Mouse (Mus musculus): ENCODE measurements at regions not wholly inside any gene's neighbourhood (a gene's known extent, or its start where the extent isn't known, plus 50 kb on each side); places are given as distances from the start of the nearest gene placed in this dataset.

DNA sequence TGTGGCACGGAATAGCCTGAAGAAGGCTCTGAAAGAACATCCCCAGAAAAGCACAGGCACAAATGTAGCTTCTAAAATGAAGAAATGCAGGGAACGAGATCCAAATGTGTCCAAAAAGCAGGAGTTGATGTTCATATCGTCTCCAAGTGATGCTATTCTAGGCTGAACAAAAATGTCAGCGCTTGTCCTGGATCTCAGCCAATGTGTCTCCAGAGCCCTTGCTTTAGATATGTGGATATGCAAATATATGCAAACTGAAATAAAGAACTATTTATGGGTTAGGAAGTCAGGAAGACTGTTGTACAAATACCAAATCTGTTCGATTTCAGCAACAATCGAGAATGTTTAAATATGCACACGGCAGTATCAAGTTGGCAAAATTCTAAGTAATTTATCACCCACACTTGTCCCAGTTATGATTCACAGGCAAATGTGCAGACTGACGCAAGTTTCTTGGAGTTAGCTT lies 320.4 kb downstream of the Synb start:
- DNase-seq (ENCODE audit: low spot score): no peak

DNA sequence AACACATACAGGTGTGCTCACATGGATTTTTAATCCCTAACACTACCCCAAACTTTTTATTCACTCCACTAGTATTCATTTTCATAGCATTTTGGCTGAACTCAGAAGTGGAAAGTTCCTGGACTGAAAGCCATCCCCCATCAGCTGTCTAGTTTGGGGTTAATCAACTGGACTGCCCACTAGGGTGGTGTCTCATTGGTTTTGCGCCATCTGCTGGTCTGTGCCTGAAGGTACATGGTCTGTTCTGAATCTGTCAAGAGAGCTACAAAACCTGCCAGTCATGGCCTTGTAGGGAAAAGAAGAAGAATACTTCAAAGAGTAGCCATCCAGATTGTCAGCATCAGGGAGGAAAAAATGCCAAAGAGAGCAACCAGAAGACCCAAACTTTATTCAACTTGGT lies 327.3 kb downstream of the Synb start:
- DNase-seq (ENCODE audit: low spot score): peak; percentile 15

DNA sequence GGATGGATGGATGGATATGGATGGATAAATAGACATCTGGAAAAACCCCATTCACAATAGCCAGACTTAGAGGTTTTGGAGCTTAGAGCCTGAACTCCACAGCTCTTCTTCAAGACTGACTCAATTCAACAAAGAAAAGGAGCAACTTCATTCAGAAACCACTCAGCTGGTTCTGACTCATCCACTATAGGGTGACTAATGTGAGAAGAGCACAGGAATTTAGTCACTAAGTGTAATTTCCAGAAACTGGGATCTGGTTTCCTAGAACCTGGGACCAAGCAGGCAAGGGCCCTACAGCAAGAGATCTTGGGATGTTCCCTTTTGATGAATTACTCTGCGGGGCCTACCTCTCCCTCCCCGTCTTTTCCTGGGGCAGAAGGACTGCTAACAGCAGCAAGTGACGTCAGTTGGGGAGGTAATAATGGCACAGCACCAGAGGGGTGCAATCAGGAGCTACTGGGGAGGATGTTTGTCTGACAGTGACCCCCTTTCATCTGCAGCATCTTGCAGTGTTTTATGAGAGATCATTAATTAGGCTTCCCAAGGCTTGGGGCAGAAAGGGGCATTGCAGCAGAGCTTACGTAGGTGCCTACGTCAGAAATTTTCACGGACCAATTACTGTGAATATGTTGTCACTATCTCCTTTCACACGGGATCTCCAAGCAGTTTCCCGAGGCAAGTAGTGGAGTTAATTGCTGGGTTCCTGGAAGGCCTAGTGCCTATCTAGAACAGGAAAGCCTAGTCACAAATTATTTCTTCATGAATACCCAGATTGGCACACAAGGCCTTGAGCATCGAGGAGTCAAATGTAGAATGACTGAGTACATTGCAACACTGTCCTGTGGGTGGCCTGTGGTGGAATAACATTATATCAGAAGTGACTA lies 339.3 kb downstream of the Synb start:
- no peak for DNase-seq (ENCODE audit: low spot score)

DNA sequence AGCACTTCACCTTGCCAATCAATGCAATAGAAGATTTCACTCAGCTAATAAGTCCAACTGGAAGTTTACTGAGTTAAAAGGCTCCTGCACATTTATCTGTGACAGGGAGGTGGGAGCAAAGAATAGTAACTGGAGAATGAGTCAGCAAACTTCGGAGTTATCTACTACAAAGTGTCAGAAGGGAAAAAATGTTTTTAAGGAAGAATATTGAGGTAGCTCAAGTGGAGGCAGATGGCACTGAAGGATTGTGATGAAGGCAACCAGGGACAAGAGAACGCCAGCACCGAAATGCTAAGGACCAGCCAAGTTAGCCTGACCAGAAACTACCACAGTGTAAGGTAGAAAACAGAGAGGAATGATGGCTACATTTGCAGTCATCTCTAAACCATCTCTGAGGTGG lies 348.2 kb downstream of the Synb start:
- DNase-seq (ENCODE audit: low spot score): no peak

DNA sequence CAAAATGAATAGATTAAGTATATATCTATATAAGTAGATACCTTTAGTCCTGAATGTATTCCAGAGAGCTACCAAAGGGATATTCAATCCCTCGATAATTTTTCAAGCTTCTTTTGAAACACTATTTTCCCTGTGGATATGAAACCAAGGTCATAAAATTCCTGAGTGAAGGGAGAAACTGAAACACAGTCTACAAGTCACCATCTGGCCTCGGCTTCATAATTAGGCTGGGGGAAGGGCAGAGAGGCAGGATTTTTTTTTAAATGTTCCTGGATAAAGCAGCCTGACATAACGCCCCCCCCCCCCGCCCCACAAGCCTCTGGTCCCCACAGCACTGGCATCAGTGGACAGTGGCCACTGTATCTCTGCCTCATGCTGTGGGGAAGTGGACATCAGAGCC lies 348.7 kb downstream of the Synb start:
- no peak for DNase-seq (ENCODE audit: low spot score)

DNA sequence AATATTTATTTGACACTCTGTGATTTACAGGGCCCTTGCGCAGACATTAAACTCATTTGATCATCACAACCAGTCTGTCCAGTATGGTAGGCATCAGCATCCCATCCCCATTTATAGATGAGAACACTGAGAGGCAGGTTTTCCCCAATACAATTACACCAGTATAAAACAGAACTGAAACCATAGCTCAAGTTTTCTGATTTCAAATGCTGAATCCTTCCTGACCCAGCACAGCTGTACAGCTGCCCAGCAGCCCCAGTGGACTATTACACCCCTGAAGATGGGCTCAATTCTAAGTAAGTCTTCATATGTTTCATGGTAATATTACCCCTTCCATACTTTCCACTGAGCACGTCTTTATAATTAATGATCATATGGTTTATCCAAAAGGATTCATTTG lies 352.3 kb downstream of the Synb start:
- DNase-seq (ENCODE audit: low spot score): no peak

DNA sequence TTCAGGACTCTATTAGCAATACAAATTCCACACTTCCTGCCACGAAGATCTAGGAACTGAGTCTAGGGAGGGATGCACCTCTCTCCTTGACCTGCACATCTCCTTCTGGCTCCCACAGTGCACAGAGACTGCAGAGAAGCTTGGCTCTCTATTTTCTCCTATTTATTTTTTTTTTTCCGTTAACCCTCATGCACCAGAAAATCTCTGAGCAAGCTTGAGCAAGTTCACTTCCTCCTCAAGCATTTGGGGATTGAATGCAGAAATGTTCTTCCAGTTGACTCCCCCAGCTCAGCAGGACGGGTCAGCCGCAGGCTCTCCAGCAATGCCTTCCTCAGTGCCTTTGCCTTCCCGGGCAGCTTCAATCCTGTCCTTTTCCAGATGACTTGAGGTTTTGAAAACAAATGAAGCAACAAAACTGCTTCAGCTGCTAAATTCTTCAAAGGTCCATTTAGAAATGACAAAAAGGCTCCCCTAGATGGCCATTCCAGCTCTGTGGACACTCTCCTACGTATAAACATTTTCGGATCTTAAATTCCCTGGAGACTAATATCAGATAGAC lies 352.9 kb downstream of the Synb start:
- DNase-seq (ENCODE audit: low spot score): no peak

DNA sequence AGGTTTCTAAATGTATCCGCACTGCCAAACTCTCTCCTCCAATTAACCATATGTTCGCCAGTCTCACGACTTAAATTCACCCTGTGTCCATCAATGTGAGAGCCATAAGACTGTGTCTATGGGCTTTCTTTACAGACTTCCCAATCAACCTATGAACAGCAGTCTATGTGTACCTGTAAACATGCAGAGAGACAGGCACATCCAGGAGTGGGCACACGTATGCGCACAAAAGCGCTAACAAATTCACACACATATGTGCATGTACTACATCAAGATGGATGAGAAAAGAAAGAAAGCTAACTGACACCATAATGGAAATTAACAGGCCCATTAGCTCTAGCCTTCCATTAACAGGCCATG lies 358.8 kb downstream of the Synb start:
- DNase-seq (ENCODE audit: low spot score): no peak

DNA sequence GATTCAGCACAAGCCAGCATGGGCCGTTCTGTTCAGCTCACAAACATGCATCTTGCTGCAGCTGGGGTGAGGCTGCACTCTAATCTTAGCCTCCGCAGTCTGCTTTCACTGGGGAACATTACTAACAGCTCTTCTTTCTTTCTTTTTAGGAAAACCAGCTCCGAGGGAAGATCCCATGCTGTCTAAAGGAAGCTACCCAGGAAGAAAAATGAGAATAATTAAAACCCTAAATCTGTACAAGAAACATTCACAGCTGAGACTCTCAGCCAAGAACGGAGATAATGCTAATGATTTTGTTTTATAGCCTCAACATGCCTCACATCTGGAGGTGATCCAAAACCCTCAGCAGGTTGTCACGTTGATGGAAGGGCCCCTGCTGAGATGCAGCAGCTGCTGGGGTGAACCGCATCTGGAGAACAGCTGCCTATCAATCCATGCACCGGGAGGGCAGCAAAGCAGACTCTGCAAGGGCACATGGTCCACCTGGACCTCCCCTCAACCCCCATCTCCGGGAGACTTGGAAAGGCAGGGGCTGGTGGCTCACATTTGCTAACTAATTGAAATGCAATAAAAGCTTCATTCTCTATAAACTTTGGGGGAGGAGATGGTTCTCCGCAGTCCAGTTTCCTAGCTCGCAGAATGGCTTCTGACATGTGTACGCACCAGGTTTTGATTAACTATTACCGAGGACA lies 359.3 kb downstream of the Synb start:
- DNase-seq (ENCODE audit: low spot score): no peak

DNA sequence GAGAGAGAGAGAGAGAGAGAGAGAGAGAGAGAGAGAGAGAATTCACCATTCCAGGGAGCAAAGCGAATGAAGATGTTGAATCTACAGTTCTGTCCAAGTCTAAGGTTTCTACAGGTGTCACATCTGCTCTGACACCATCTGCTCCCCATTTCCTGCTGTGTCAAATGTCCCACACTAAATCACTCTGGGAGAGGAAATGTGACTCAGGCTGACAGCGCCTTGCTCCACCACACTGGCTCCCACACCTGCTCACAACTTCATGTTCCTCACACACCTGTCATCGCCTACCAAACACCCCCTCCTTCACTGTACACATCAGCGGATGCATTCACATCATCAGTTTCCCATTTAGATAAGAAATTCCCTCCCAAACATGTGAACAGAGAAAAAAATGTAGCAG lies 366.3 kb downstream of the Synb start:
- no peak for DNase-seq (ENCODE audit: low spot score)

DNA sequence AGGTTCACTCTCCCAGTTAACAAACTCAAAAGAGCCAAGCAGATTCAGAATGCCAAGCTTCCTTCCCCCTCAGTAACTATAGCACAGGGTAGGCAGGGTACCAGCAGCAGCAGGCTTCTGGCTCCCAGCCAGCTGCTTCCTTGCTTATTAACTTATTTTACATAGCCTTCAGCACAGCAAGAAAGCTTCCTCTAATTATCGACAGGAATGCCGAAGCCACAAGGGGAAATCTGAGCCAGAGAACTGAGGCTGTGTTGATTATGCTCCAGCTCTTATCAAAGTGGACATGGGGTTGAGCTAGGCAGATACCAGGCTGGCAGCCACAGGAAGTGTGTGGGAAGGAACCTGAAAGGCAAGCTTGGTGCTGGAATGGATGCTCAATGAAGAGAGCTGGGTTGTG lies 371.0 kb downstream of the Synb start:
- DNase-seq (ENCODE audit: low spot score): no peak

DNA sequence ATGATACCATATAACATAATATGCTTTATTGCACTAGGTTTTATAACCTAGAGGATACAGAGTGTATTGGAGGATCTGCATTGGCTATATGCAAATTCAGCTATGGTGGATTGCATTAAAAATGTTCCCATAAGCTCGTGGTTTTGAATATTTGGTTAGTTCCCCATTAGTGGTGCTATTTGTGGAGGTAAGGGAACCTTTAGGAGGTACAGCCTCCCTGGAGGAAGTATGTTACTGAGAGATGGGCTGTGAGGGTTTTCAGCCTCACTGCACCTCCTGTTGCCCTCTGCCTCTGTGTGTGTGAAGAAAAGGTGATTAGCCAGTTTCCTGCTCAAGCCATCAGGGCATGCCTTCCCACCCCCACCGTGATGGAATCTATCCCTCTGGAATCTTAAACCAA lies 372.1 kb downstream of the Synb start:
- no peak for DNase-seq (ENCODE audit: low spot score)

DNA sequence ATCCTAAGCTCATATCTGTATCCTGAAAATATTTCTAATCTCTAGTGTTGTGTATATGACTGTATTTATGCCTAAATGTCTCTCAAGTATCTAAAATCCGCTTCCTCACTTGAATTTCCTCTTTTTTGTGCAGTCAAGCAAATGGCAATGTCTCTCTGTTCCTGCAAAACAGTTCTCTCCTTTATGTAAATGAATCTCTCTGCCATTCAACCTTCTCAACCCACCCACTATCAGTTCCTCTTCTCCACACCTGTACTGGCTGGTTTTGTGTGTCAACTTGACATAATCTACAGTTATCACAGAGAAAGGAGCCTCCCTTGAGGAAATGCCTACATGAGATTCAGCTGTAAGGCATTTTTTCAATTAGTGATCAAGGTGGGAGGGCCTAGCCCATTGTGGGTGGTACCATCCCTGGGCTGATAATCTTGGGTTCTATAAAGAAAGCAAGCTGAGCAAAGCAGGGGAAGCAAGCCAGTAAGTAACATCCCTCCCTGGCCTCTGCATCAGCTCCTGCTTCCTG lies 375.5 kb downstream of the Synb start:
- DNase-seq (ENCODE audit: low spot score): no peak

DNA sequence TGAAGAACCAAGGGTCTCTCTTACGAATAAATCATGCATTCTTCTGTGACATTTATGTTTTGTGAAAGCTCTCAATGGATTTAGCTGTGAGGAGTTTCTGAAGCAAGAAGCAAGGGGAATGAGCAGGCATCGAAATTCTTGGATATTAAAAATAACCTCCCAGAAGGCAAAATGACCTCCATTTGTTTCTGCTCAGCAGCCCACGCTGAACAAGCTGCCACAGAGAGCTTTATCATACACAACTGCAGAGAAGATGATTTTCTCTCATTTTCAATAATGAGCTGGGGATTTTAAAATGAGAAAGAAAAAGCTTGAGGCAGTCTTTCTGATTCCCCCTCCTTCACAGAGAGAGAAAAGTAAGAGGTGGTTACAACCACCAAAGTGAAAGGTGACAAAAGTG lies 394.2 kb downstream of the Synb start:
- no peak for DNase-seq (ENCODE audit: low spot score)

DNA sequence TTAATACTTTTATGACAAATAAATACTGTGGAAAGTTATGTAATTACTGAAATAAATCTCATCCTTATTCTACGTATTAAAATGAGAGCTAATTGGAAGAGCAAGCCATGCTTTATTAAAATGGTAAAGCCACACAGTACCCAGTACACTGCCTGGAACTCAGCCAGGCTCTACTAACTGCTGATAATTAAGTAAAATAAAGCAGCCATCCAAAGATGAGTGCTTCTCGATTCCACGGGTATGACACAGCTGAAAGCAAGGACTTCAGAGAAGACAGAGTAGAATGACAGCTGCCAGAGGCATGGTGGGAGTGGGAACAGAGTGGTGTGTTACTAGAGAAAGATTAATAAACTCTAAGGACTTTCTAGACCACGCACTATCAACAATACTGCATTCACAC lies 416.9 kb downstream of the Synb start:
- no peak for DNase-seq (ENCODE audit: low spot score)

DNA sequence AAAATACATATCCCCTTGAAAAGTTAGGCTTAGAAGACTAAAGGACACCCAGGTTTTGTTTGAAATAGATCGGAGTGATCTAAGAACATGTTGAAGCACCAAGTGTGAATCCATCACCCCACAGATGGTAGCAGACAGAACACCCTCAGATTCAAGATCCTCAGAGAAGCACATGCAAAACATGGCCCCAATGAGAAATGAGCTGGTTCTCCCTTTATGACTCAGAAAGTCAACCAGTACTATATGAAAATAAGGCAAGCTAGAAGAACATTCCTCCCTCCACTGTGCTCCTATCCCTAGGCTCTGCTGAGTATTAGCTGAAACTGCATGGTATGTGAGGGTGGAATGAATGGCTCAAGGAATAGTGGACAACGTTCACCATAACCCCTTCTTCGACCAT lies 433.0 kb downstream of the Synb start:
- no peak for DNase-seq (ENCODE audit: low spot score)

DNA sequence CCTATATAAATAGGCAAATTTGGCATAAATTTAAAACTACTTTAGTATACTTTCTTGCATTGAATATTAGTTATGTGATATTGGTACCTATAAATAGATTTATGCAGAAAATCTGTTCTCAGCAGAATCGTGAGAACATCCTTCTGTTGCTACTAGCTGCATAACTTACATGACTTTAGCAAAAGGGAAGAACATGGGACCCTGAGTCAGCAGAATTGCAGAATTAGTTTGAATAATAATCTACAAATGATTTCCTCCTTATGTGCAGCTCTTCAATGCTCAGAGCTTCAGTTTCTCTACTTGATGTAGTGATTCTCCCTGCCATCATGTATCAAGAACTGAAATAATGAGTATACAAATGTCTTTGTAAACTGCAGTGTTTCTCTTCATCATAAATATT lies 436.2 kb downstream of the Synb start:
- DNase-seq (ENCODE audit: low spot score): no peak

DNA sequence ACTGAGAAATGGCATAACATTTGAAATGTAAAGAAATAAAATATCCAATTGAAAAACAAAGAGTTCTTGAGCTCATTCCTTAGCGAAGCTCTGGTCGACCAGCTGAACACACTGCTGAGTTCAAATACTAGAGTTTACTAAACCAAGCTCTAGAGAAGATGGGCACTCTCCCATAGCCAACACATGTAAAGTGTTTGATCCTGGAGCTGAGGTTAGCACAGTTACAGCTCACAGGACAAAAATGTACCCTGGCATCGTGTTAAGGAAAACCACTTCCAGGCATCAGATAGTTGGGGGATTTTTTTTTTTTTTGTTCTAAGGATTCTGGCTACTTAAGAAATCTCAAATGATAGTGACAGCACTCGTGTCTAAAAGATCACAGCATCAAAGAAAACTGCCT lies 445.6 kb downstream of the Synb start:
- DNase-seq (ENCODE audit: low spot score): no peak

DNA sequence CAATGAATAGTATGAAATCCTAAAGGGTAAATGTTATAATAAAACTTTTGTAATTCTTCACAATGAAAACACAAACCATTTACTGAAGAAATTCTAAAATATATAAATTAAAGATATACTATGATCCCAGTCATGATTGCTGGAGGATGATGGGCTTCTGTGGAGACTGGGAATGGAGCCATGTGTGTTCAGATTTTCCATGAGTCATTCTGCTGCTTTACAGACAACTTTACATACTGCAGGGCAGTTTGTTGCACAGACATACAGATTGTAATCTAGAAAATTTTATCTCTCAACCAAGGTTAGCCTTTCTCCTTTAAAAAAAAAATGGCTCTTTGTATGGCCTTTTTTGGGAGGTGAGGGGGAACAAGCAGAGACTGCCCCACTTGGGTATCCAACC lies 446.5 kb downstream of the Synb start:
- DNase-seq (ENCODE audit: low spot score): no peak

DNA sequence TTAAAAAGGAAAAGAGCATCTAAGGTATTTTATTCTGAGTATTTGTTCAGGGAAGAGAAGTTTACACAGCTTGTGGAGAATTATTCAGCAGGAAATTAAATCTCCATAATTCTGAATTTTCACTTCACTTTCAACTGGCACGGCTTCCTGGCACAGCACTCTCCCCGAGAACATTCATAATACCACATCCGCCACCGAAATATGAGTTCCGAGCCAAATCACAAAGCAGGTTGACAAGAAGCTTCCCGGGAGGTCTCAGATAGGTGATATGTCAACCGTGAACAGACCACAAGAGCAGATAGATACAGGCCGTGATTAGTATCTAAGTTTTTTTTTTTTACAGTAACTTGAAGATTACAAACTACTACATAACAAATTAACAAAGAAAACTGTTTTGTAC lies 473.9 kb downstream of the Synb start:
- DNase-seq (ENCODE audit: low spot score): no peak

DNA sequence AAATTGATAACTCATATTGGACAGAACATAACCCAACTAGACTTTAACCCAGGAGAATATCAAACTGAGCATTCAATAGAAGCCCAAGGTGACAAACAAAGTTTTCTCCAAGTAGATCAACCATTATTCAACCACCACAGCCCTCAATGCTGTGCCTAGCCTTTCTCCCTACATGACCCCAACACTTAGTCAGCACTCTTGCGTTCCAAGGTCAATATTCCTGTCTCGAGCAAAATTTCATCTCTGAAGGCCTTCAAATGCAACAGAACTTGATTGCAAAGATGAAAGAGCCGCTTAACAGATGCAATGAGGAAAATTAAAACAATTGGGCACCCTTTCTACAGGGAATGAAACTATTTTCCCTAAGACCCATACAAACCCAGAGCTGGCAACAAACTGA lies 485.1 kb downstream of the Synb start:
- no peak for DNase-seq (ENCODE audit: low spot score)

DNA sequence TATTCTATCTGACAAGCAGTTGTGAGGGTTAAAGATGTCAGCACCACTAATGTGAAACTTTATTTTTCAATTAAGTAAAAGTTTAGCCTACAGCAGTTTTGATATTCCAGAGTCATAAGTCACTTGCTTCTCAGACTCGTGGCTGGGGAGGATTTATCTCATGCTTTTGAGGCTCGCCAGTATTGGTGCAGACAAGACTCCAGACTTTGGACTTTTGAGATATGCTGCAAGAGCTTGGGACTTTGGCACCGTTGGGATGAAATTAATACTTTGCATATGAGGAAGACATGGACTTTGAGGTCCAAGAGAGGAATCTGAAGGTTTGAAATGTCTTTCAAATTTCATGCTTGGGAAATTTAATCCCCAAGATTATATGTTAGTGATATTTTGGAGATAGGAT lies 486.2 kb downstream of the Synb start:
- no peak for DNase-seq (ENCODE audit: low spot score)

DNA sequence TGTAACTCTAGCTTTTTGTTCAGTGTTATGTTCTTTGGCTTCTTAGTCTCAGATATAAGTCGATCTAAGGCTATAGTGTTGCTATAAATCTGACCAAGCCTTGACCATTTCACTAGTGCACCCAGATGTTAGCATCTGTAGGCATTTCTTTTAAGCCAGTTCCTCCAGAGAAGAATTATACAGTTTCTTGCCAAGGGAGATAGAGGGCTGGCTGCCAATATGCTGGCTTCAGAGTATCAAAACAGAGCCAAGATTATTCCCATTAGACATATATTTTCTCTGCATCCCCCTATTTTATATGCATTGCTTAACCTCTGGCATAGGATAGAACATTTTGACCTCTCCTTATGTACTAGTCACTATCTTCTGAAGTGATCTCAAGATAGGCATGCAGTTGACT lies 487.5 kb downstream of the Synb start:
- DNase-seq (ENCODE audit: low spot score): no peak

Data from c-Kit-positive CD71-positive TER-119-positive erythroid progenitor cells, embryonic 14.5 days (primary cell).